Mouse (Mus musculus) cerebellum, adult 2 months (tissue): ENCODE data around the gene Cds1.

Source experiments
- CTCF ChIP-seq: fragments of 200-500 bp; IDR thresholded peaks from 2 replicates; pipeline ENCODE4 v1.5.1; 2011; ENCODE audit warnings: low read depth, mild to moderate bottlenecking, control low read depth, low read length, moderate library complexity, borderline replicate concordance; ENCODE audit not compliant: insufficient read depth
- POLR2A ChIP-seq: fragments of 200-500 bp; IDR thresholded peaks from 2 replicates; pipeline ENCODE4 v1.6.1; 2011; ENCODE audit warnings: low read length, control low read depth, borderline replicate concordance; ENCODE audit not compliant: insufficient read depth

DNA sequence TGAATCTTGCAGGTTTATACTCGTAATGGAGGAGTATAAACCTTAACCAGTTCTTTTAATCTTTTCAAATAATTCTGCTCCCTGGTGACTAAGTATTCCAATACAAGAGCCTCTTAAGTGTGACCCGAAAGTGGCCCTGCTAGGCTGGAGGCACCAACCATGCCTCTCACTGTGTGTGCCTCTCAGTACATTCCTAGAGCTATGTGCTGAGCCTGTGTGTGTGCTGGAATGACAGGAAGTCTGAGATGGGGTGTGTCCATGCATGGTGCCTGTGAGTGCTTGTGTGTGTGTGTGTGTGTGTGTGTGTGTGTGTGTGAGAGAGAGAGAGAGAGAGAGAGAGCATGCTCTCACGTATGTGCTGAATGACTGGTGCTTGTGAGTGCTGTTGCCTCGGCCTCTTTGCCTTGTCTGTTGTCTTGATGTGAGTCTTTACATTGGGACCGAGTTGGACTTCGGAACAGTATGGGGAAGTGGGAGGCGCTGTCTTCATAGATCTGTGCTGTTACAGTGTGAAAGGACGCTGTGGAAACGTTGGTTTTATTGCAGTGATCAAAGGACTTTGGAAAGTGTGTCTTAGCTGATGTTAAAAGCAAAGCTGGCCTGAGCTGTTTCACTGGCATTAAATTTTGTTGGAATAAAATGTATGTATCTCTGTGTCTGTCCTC is 37.6 kb downstream of the Cds1 start:
- no peak for TF ChIP-seq CTCF
- TF ChIP-seq POLR2A = no peak
